Mouse (Mus musculus) ovary, adult 18-20 months (tissue): ENCODE results near the gene Gnptab.
"Not testable (repeated sequence)": the region's sequence is repeated elsewhere in the genome, so short reads cannot be mapped to it uniquely, and the experiment has no call there.

Experiments
- DNase-seq: peaks from one replicate; pipeline ENCODE4 v3.0.0; 2022; ENCODE audit warnings: low spot score, mixed read lengths

The Gnptab gene

GRCm38 (mm10) chr10:88379013-88379885, at the start of gene Gnptab, which contains the start of gene Dram1:
TSS of gene Gnptab (plus strand) at chr10:88379132.
TSS of gene Dram1 (minus strand) at chr10:88379080.
- DNase-seq, result peak; percentile 75

- DNase-seq, result no peak
Observed at GRCm38 (mm10) chr10:88330695-88331094, 48.2 kb upstream of the Gnptab start.

GRCm38 (mm10) chr10:88340660-88341059, 38.3 kb upstream of the Gnptab start:
- no peak for DNase-seq

- DNase-seq, result no peak
Observed at GRCm38 (mm10) chr10:88341368-88341767, 37.6 kb upstream of the Gnptab start.

GRCm38 (mm10) chr10:88345899-88346401, 33.0 kb upstream of the Gnptab start:
- no peak for DNase-seq

- DNase-seq, result no peak
Observed at GRCm38 (mm10) chr10:88346454-88347245, 32.3 kb upstream of the Gnptab start.

GRCm38 (mm10) chr10:88349800-88350199, 29.1 kb upstream of the Gnptab start:
- no peak for DNase-seq

- DNase-seq, result no peak
Observed at GRCm38 (mm10) chr10:88350687-88351086, 28.2 kb upstream of the Gnptab start.

GRCm38 (mm10) chr10:88351411-88352103, 27.4 kb upstream of the Gnptab start:
- no peak for DNase-seq

- DNase-seq, result no peak
Observed at GRCm38 (mm10) chr10:88352549-88352948, 26.4 kb upstream of the Gnptab start.

- DNase-seq, result no peak
Observed at GRCm38 (mm10) chr10:88354599-88354998, 24.3 kb upstream of the Gnptab start.

- no peak for DNase-seq
Observed at GRCm38 (mm10) chr10:88356114-88356982, 22.6 kb upstream of the Gnptab start.

- DNase-seq, result peak; percentile 57
Observed at GRCm38 (mm10) chr10:88356983-88357559, 21.9 kb upstream of the Gnptab start.

GRCm38 (mm10) chr10:88362218-88362617, 16.7 kb upstream of the Gnptab start:
- no peak for DNase-seq

GRCm38 (mm10) chr10:88364221-88364620, 14.7 kb upstream of the Gnptab start:
- no peak for DNase-seq

- no peak for DNase-seq
Observed at GRCm38 (mm10) chr10:88369233-88369632, 9.7 kb upstream of the Gnptab start.

- DNase-seq, result no peak
Observed at GRCm38 (mm10) chr10:88371793-88372192, 7.1 kb upstream of the Gnptab start.

GRCm38 (mm10) chr10:88372436-88372835, 6.5 kb upstream of the Gnptab start:
- no peak for DNase-seq

- not testable (repeated sequence) for DNase-seq
Observed at GRCm38 (mm10) chr10:88372945-88373344, 6.0 kb upstream of the Gnptab start.

- DNase-seq, result no peak
Observed at GRCm38 (mm10) chr10:88374984-88375383, 3.9 kb upstream of the Gnptab start.

GRCm38 (mm10) chr10:88376770-88377169, 2.2 kb upstream of the Gnptab start:
- DNase-seq, result peak; percentile 68
